Mouse (Mus musculus): ENCODE results near the gene Clec9a. TPM values are rescaled to one million over a fixed set of nuclear protein-coding genes. Genes with fewer than 3 reads are reported as not detected.
A peak's percentile ranks its signal among the peaks of the same experiment; 100 is the strongest.

The Clec9a gene
- polyA plus RNA-seq, 1 experiment from 2014 or later, result 0.41 TPM

DNA sequence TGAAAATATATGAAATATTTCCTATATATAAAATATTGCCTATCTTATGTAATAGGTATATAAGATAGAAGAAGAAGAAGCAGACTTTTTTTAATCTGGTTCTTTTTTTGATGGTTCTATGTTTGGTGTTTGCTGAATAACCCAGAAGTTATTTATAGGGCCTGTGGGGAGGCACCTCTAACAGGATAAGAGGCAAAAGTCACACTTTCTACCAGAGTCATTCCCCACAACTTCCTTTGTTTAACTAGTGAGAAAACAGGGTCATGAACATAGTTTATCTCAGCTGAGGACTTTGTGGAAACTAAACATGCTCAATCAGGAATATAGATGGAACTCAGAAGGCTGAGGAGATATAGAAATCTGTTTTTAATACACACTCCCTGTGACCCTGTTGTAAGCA, 2.7 kb upstream of the Clec9a start:
- no peak overlapping the region for H3K4me2 ChIP-seq (ENCODE audit: low read depth, severe bottlenecking)
- H3K36me3 ChIP-seq (ENCODE audit: control insufficient read depth, insufficient read depth, low read length), result no peaks in the 10 kb centered on the region
- H3K4me3 ChIP-seq (ENCODE audit: low read depth, low read length), result no peak overlapping the region
- no peak overlapping the region for H3K27ac ChIP-seq (replicated peaks; ENCODE audit: low read depth, low read length)
- DNase-seq (ENCODE audit: low spot score) (no peak), ATAC-seq (ENCODE audit: insufficient number of reproducible peaks, low FRiP score, low TSS enrichment, low read depth) (no peak)
- no peaks in the 10 kb centered on the region for H3K9me3 ChIP-seq (ENCODE audit: control insufficient read depth, low read length)
- H3K9ac ChIP-seq (ENCODE audit: low read length), result no peak overlapping the region
- H3K27me3 ChIP-seq (ENCODE audit: control insufficient read depth, insufficient read depth, low read length), result no peaks in the 10 kb centered on the region
- no peaks in the 10 kb centered on the region for H3K4me1 ChIP-seq (ENCODE audit: control insufficient read depth, insufficient read depth, low read length)

DNA sequence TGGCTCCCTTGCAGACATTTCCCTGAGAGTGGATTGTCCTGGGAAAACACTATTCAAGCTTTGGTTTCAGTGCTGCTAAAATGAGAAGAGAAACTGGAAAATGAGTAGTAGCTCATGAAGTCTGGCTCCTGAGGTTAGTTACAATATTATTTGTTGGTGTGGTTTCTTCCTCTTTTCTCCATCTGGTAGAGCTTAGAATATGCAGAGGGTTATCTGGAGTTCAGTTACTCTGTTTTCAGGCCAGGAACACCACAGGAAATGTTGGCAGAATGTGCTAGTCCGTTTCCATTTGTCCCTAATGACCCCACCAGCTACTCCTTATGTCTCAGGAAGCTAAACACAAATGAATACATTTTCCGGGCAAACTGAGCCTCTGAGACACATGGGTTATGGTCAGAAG, 1.3 kb upstream of the Clec9a start:
- Histone ChIP-seq H3K9me3 (ENCODE audit: control insufficient read depth, low read length) (no peaks in the 10 kb centered on the region), H3K4me3 (ENCODE audit: low read depth, low read length) (no peak overlapping the region), H3K36me3 (ENCODE audit: control insufficient read depth, insufficient read depth, low read length) (no peaks in the 10 kb centered on the region), H3K9ac (ENCODE audit: low read length) (no peak overlapping the region), H3K4me1 (ENCODE audit: control insufficient read depth, insufficient read depth, low read length) (no peaks in the 10 kb centered on the region), H3K27me3 (ENCODE audit: control insufficient read depth, insufficient read depth, low read length) (no peaks in the 10 kb centered on the region), H3K4me2 (ENCODE audit: low read depth, severe bottlenecking) (no peak overlapping the region), H3K27ac (replicated peaks; ENCODE audit: low read depth, low read length) (no peak overlapping the region)
- WGBS, result 56% methylated on average over 2 of the region's 2 CpGs
- ATAC-seq (ENCODE audit: insufficient number of reproducible peaks, low FRiP score, low TSS enrichment, low read depth), result no peak
- no peak for DNase-seq (ENCODE audit: low spot score)

DNA sequence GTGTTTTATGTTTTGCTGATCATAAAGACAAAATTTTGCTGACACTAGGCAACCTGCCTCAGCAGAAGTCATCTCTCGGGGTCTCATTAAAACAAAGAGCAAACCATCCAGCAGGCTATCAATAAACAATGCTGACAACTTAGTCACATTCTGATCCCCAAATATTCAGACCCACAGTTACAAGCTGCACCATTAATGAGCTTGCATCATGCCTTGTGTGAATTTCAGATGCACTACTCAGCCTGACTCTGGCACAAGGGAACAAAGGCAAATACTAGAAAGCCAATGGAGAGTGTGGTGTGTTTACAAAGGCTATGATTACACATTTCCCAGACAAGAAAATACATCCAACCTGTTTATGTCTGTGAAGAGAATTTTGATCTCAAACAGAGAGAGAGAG, 5.5 kb downstream of the Clec9a start:
- Histone ChIP-seq H3K27me3 (ENCODE audit: control insufficient read depth, insufficient read depth, low read length) (no peaks in the 10 kb centered on the region), H3K9ac (ENCODE audit: low read length) (no peak overlapping the region), H3K4me3 (ENCODE audit: low read depth, low read length) (no peak overlapping the region), H3K9me3 (ENCODE audit: control insufficient read depth, low read length) (no peaks in the 10 kb centered on the region), H3K27ac (replicated peaks; ENCODE audit: low read depth, low read length) (no peak overlapping the region), H3K4me2 (ENCODE audit: low read depth, severe bottlenecking) (no peak overlapping the region), H3K36me3 (ENCODE audit: control insufficient read depth, insufficient read depth, low read length) (no peaks in the 10 kb centered on the region), H3K4me1 (ENCODE audit: control insufficient read depth, insufficient read depth, low read length) (no peaks in the 10 kb centered on the region)
- DNase-seq (ENCODE audit: low spot score) (no peak), ATAC-seq (ENCODE audit: insufficient number of reproducible peaks, low FRiP score, low TSS enrichment, low read depth) (no peak)
- 78% methylated on average over 1 of the region's 1 CpGs for WGBS

DNA sequence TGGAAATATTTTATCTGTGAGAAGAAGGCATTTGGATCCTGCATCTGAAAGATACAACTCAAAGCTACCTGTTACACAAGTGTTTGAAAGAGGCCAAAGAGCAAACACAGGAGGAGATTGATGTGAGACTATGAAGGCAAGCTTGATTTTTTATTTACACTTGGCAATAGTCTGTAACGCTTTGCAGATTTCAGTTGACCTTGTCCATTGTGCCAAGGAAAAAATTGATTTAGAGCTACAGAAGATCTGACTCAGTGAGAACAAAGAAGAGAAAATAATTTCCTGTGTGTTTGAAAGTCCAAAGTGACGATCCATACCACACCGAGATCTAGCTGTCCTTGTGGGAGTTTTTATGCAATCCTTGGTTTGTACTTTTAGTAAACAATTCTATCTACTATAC, 13.6 kb downstream of the Clec9a start:
- ATAC-seq (ENCODE audit: insufficient number of reproducible peaks, low FRiP score, low TSS enrichment, low read depth), result no peak
- Histone ChIP-seq H3K4me3 (ENCODE audit: low read depth, low read length) (no peak overlapping the region), H3K9ac (ENCODE audit: low read length) (no peak overlapping the region), H3K36me3 (ENCODE audit: control insufficient read depth, insufficient read depth, low read length) (no peaks in the 10 kb centered on the region), H3K9me3 (ENCODE audit: control insufficient read depth, low read length) (no peaks in the 10 kb centered on the region), H3K27ac (replicated peaks; ENCODE audit: low read depth, low read length) (no peak overlapping the region), H3K4me2 (ENCODE audit: low read depth, severe bottlenecking) (no peak overlapping the region), H3K27me3 (ENCODE audit: control insufficient read depth, insufficient read depth, low read length) (no peaks in the 10 kb centered on the region), H3K4me1 (ENCODE audit: control insufficient read depth, insufficient read depth, low read length) (no peaks in the 10 kb centered on the region)
- 90% methylated on average over 3 of the region's 3 CpGs for WGBS
- DNase-seq (ENCODE audit: low spot score), result no peak

GRCm38 (mm10) chr6:129423040-129423733, 14.5 kb downstream of the Clec9a start:
- no peak for DNase-seq (ENCODE audit: low spot score)
- WGBS, result 71% methylated on average over 4 of the region's 4 CpGs
- ATAC-seq (ENCODE audit: insufficient number of reproducible peaks, low FRiP score, low TSS enrichment, low read depth), result 0 out of 2 replicates have a peak, but pooled peaks have one; percentile 49
- H3K4me2 ChIP-seq (ENCODE audit: low read depth, severe bottlenecking), result no peak overlapping the region
- H3K36me3 ChIP-seq (ENCODE audit: control insufficient read depth, insufficient read depth, low read length), result no peaks in the 10 kb centered on the region
- no peak overlapping the region for H3K27ac ChIP-seq (replicated peaks; ENCODE audit: low read depth, low read length)
- H3K9me3 ChIP-seq (ENCODE audit: control insufficient read depth, low read length), result no peaks in the 10 kb centered on the region
- no peaks in the 10 kb centered on the region for H3K4me1 ChIP-seq (ENCODE audit: control insufficient read depth, insufficient read depth, low read length)
- no peak overlapping the region for H3K4me3 ChIP-seq (ENCODE audit: low read depth, low read length)
- no peaks in the 10 kb centered on the region for H3K27me3 ChIP-seq (ENCODE audit: control insufficient read depth, insufficient read depth, low read length)
- no peak overlapping the region for H3K9ac ChIP-seq (ENCODE audit: low read length)

DNA sequence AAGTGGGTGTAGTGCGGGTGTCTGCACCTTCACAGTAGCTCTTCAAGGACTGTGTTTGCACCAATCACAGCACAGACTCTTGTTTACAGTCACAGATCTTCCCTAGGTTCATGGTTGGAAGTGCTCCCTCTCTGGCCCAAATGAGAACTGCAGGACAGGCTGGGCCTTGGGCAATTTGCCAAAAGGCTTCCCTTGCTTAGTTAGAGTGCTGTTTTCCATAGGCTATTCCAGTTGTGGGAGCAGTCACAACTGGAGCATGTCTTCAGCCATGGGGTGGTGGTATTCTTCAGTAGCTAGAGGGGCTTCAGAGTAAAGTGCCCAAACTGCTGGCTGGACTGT, 15.0 kb downstream of the Clec9a start:
- no peak overlapping the region for H3K4me3 ChIP-seq (ENCODE audit: low read depth, low read length)
- H3K27me3 ChIP-seq (ENCODE audit: control insufficient read depth, insufficient read depth, low read length), result no peaks in the 10 kb centered on the region
- no peaks in the 10 kb centered on the region for H3K4me1 ChIP-seq (ENCODE audit: control insufficient read depth, insufficient read depth, low read length)
- no peak overlapping the region for H3K4me2 ChIP-seq (ENCODE audit: low read depth, severe bottlenecking)
- peak; percentile 84 for ATAC-seq (ENCODE audit: insufficient number of reproducible peaks, low FRiP score, low TSS enrichment, low read depth)
- 18% methylated on average over 1 of the region's 1 CpGs for WGBS
- no peaks in the 10 kb centered on the region for H3K36me3 ChIP-seq (ENCODE audit: control insufficient read depth, insufficient read depth, low read length)
- no peak overlapping the region for H3K9ac ChIP-seq (ENCODE audit: low read length)
- no peak overlapping the region for H3K27ac ChIP-seq (replicated peaks; ENCODE audit: low read depth, low read length)
- no peaks in the 10 kb centered on the region for H3K9me3 ChIP-seq (ENCODE audit: control insufficient read depth, low read length)
- DNase-seq (ENCODE audit: low spot score), result peak; percentile 84

GRCm38 (mm10) chr6:129425217-129425616, 16.6 kb downstream of the Clec9a start:
- Histone ChIP-seq H3K36me3 (ENCODE audit: control insufficient read depth, insufficient read depth, low read length) (no peaks in the 10 kb centered on the region), H3K4me2 (ENCODE audit: low read depth, severe bottlenecking) (no peak overlapping the region), H3K27ac (replicated peaks; ENCODE audit: low read depth, low read length) (no peak overlapping the region), H3K27me3 (ENCODE audit: control insufficient read depth, insufficient read depth, low read length) (no peaks in the 10 kb centered on the region), H3K9ac (ENCODE audit: low read length) (no peak overlapping the region), H3K4me1 (ENCODE audit: control insufficient read depth, insufficient read depth, low read length) (no peaks in the 10 kb centered on the region), H3K4me3 (ENCODE audit: low read depth, low read length) (no peak overlapping the region), H3K9me3 (ENCODE audit: control insufficient read depth, low read length) (no peaks in the 10 kb centered on the region)
- ATAC-seq (ENCODE audit: insufficient number of reproducible peaks, low FRiP score, low TSS enrichment, low read depth) (no peak), DNase-seq (ENCODE audit: low spot score) (no peak)
- WGBS, result 66% methylated on average over 5 of the region's 5 CpGs

GRCm38 (mm10) chr6:129425812-129426211, 17.1 kb downstream of the Clec9a start:
- DNase-seq (ENCODE audit: low spot score) (no peak), ATAC-seq (ENCODE audit: insufficient number of reproducible peaks, low FRiP score, low TSS enrichment, low read depth) (no peak)
- H3K27ac ChIP-seq (replicated peaks; ENCODE audit: low read depth, low read length), result no peak overlapping the region
- no peaks in the 10 kb centered on the region for H3K36me3 ChIP-seq (ENCODE audit: control insufficient read depth, insufficient read depth, low read length)
- H3K4me1 ChIP-seq (ENCODE audit: control insufficient read depth, insufficient read depth, low read length), result no peaks in the 10 kb centered on the region
- WGBS, result 38% methylated on average over 5 of the region's 5 CpGs
- H3K4me3 ChIP-seq (ENCODE audit: low read depth, low read length), result no peak overlapping the region
- no peaks in the 10 kb centered on the region for H3K27me3 ChIP-seq (ENCODE audit: control insufficient read depth, insufficient read depth, low read length)
- H3K9me3 ChIP-seq (ENCODE audit: control insufficient read depth, low read length), result no peaks in the 10 kb centered on the region
- no peak overlapping the region for H3K4me2 ChIP-seq (ENCODE audit: low read depth, severe bottlenecking)
- no peak overlapping the region for H3K9ac ChIP-seq (ENCODE audit: low read length)

DNA sequence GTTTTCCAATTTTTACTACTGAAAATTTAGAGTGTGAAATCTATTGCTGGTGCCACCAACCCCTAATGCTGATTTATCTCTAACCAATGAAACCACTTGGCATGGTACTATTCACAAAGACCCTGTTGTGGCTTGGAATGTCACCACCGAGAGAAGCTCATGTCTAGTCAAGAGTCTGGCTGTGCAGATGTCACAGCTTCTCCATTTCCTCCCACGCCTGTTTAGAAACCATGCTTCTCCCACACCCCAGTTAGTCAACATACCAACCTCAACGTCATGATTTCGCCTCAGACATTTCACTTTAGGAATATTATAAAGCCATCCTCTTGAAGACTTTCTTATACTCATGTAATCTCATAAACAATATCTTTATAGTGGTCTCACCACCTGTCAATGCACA, 18.6 kb downstream of the Clec9a start:
- no peak overlapping the region for H3K9ac ChIP-seq (ENCODE audit: low read length)
- no peak overlapping the region for H3K4me3 ChIP-seq (ENCODE audit: low read depth, low read length)
- no peak for ATAC-seq (ENCODE audit: insufficient number of reproducible peaks, low FRiP score, low TSS enrichment, low read depth)
- no peak overlapping the region for H3K4me2 ChIP-seq (ENCODE audit: low read depth, severe bottlenecking)
- no peak overlapping the region for H3K27ac ChIP-seq (replicated peaks; ENCODE audit: low read depth, low read length)
- no peaks in the 10 kb centered on the region for H3K36me3 ChIP-seq (ENCODE audit: control insufficient read depth, insufficient read depth, low read length)
- no peaks in the 10 kb centered on the region for H3K9me3 ChIP-seq (ENCODE audit: control insufficient read depth, low read length)
- no peaks in the 10 kb centered on the region for H3K4me1 ChIP-seq (ENCODE audit: control insufficient read depth, insufficient read depth, low read length)
- WGBS, result 84% methylated on average over 4 of the region's 4 CpGs
- DNase-seq (ENCODE audit: low spot score), result no peak
- H3K27me3 ChIP-seq (ENCODE audit: control insufficient read depth, insufficient read depth, low read length), result no peaks in the 10 kb centered on the region
